Mouse (Mus musculus) thymus, adult 2 months (tissue): Measurements from ENCODE around the gene Wdr18.

Experiments used
- CTCF ChIP-seq: fragments of 200-500 bp; IDR thresholded peaks from 2 replicates; pipeline ENCODE4 v1.5.1; 2012; ENCODE audit warnings: mild to moderate bottlenecking, control low read depth, low read length, moderate library complexity, borderline replicate concordance; ENCODE audit not compliant: control insufficient read depth, poor library complexity, insufficient read depth; ENCODE audit errors: extremely low read depth
- POLR2A ChIP-seq: fragments of 200-500 bp; IDR thresholded peaks from 2 replicates; pipeline ENCODE4 v1.6.1; 2012; ENCODE audit warnings: mild to moderate bottlenecking, low read length, control low read depth, moderate library complexity; ENCODE audit not compliant: control insufficient read depth, poor library complexity, insufficient read depth; ENCODE audit errors: extremely low read depth

DNA sequence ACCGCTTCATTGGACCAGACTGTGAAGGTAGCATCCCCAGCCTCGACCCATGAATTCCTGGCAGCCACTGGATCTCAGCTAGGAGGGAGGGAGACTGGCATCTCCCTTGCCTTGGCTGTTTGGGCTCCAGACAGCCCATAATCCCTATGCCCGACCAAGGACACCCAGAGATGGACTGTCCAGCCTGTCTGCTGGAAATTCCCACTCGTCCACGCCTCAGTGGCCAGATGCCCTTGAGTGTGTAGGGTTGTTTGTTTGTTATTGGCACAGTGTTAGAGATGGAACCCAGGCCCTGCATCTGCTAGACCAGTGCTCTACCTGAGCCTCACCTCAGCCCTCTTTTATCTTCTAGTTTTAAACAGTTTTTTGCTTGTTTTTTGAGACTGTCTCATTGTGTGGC lies 5.4 kb downstream of the Wdr18 start:
- TF ChIP-seq CTCF (no peak), POLR2A (no peak)
